Mouse (Mus musculus): ENCODE measurements around the gene Tmem132b.
A peak's percentile ranks its signal among the peaks of the same experiment; 100 is the strongest.
"Not testable (repeated sequence)": the region's sequence is repeated elsewhere in the genome, so short reads cannot be mapped to it uniquely, and the experiment has no call there.

Gene Tmem132b

DNA sequence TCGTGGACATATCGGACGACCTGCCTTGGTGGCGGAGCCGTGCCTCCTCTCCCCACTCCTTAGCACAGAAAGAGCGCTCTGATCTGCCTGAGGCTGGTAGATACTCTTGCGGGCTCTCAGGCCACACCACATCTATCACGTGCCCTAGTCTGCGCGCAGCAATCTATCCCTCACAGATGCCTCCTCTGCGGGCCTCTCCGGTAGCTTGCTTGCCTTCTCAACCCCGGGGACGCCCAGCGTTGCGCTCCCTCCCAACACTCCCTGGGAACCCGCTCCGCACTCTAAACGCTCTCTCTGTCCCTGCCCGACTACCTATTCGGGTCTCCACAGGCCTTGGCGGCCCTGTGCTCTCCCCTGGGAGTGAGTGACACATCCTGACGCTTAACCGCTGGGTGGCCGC is at the start of gene Tmem132b:
Gene Tmem132b, plus strand, starts transcription at position 141 of the 400 bp plus-strand sequence.
- peak; percentile 54 to 57 for DNase-seq (ENCODE audit: low spot score in 2 of 2)

DNA sequence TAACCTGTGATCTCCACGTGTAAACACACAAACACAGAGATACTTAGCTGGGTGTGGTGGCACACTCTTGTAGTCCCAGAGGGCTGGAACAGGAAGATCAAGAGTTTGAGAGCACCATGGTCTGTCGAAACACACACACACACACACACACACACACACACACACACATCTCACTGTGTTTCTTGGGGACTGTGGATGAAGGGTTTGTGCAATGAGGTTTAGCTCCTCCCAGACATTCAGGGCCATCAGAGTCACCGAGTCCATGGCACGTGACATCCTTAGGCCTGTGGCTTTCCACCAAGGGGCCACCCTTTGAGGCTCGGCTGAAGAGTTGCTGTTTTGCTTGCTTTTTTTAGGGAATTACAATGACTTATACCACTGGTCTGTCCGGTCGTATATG is 49.1 kb upstream of the Tmem132b start:
- DNase-seq (ENCODE audit: low spot score in 2 of 2), result no peak

DNA sequence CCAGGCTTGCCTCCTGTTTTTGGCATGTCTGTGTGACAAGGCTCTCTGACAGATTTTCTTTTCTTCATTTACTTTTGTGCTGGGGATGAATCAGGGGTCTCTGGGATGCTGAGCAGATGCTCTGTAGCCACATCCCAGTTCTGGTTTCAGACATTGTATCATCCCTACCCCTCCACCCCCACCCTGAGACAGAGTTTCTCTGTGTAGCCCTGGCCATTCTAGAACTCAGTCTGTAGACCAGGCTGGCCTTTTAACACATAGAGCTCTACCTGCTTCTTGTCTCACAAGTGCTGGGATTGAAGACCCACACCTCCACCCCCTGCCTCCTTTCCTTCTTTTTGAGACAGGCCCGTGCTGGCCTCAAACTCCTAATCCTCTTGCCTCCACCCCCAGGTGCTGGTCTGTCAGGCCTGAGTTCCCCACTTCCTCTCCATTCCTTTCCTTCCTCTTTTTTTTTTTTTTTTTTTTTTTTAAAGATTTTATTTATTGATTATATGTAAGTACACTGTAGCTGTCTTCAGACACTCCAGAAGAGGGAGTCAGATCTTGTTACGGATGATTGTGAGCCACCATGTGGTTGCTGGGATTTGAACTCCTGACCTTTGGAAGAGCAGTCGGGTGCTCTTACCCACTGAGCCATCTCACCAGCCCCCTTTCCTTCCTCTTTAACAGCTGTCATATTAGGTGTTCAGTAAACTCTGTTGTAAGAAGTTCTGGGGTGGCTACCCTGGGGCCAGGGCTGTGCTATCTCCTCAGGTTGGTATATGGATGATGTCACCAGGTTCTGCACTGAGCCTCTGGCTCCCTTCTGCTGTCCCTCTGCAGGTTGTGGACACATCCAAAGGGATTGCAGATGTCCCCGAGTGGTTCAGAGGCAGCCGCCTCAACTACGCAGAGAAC is 47.6 kb upstream of the Tmem132b start:
- no peak for DNase-seq (ENCODE audit: low spot score in 2 of 2)

DNA sequence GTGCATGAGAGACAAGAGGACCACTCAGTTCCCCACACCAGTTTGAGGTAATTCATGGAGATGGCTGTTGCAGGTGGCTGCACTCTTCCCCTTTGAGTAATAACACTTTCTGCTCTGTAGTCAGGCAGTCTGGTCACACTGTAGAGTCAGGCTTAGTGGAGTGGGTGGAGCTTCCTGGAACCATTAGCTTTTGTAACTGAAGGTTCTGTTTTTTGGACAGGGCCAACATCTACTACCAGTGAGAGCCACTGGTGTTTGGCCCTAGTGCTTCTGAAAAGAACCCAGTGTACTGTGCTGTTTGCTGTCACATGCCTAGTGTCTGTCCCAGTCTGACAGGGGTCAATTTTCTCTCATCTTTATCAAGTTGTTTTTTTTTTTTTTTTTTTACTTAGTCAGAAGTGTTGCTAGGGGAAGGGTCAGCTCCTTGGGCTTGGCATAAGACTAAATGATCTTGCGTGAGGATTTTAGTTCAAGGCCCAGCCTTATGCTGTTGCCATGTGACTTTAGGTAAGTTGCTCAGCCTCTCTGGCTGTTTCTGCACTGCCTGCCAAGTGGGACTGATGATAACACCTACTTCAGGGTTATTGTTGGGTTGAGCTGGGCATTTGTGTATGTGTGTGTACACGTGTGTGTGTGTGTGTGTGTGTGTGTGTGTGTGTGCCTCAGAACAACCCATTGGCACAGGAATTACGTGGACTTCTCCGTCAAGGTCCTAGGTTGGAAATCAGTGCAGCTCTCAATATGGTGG is 46.4 kb upstream of the Tmem132b start:
- no peak for DNase-seq (ENCODE audit: low spot score in 2 of 2)

DNA sequence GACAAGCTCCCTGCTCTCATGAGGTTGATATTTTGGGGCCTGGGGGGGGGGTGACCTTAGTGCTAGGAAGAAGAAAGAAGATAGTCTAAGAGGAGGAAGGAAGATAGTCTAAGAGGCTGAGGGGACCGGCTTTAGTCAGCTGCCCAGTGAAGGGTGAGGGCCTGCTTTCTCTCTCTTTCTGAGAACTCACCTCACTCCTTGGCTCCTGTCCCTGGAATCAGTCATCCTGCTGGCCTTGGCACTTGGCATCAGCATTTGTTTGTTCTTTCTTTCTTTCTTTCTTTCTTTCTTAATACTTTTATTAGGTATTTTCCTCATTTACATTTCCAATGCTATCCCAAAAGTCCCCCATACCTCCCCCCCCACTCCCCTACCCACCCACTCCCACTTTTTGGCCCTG is 45.5 kb upstream of the Tmem132b start:
- DNase-seq (ENCODE audit: low spot score in 2 of 2), result no peak

DNA sequence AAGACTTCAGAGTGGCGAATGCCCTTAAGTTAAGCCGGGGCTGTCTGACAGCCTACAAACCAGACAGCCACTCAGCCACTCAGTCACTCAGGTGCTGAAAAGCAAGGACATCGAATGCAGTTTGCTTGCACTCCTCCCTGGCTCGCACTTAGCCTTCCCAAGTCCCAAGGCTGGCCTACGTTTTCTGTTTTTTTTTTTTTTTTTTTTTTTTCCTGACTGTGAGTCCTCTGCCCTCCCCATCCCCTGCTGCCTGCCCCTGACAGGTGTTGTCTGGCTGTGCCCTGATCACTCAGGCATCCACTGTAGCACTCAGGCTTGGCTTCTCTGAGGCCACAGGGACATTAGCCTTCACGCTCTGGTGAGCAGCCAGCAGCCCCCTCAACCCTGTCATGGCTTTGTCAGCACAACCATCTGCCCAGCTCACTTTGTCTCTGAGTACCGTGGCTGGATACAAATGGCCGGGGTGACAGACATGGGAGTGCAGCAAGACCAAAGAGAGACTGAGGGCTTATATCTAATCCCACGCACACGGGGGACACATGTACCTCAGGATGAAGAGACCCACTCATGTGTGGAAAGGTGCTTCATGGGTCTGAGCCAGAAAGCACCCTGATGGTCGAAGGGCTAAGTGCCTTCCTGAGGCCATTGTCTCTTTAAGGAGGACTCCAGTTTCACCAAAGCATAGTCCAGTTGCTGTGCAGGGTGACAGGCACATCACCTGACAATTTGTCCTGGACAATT is 44.0 kb upstream of the Tmem132b start:
- no peak for DNase-seq (ENCODE audit: low spot score in 2 of 2)

DNA sequence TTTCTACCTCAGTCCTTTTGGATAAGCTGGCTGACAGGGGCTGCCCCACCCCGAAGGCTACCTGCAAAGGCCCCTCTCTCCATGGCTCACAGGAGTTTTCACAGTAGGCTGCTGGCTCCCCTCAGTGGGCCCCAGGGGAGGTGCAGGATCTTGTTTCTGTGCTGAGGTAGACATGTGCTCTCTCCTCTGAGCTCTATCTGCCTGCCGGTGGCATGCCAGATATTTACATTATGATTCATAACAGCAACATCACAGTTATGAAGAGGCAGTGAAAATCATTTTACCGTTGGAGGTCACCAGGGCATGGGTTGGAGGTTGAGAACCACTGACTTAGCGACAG is 43.5 kb upstream of the Tmem132b start:
- no peak for DNase-seq (ENCODE audit: low spot score in 2 of 2)

DNA sequence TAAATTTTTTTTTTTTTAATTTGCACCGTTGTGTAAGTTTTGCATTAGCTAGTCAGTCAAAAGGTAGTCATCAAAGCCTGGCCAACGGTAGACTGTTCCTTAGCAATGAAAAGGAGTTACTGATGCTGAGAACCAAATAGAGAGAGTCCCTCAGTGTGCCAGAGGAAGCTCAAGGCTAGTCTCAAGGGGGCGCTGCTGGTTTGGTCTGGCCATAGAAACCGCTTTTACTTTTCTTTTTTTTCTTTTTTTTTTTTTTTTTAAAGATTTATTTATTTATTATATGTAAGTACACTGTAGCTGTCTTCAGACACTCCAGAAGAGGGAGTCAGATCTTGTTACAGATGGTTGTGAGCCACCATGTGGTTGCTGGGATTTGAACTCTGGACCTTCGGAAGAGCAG is 42.6 kb upstream of the Tmem132b start:
- DNase-seq (ENCODE audit: low spot score in 2 of 2), result not testable (repeated sequence)

DNA sequence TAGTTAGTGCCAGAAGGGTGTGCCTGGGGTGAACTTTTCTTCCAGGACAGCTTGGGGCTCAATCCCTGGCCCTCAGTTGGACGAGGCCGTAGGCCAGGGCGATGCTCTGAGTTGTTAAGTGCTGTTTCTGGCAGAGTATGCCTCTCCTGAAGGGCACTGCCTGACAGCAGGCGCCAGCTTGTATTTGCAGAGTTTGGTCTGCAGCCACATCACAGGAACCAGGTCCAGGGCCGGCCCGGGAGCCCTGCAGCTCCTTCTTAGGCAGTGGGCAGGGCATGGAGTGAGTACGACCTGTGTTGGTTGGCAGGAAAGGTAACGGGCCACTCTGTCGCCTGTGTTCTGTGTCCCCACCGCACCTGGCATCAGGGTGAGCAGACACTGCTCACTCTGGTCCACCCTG is 40.5 kb upstream of the Tmem132b start:
- DNase-seq (ENCODE audit: low spot score in 2 of 2), result no peak

DNA sequence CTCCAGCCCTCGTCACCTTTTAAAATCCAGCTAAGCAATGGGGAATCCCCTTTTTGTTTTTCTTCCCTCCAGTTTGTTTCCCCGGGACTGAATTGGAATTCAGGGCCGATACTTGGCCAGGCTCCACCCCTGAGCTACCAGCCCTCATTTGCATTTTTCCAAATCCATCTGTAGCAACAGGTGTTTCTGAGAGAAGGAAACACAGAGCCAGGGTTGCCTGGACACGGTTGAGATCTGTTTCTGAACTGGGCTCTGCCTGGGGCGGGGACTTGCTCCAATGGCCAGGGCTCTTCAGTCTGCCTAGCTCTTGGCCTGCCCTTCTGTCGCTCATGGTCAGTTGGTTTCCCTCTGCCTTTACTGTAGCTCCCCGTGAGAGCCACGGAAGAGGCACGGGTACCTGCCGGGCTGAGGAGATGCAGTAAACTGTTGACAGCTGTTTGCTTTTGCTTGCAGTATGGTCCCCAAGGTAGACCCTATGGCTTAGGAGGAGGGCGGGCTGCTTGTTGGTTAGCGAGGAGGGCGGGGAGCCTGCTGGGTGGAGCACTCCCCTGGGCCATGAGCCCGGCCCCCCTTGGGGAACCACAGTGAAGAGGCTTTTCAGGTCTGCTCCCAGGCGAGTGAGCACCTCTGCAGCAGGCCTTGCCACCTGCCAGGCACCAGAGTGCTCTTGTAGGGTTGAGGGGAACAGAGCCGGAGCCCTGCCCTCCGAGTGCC is 39.0 kb upstream of the Tmem132b start:
- DNase-seq (ENCODE audit: low spot score in 2 of 2), result no peak

DNA sequence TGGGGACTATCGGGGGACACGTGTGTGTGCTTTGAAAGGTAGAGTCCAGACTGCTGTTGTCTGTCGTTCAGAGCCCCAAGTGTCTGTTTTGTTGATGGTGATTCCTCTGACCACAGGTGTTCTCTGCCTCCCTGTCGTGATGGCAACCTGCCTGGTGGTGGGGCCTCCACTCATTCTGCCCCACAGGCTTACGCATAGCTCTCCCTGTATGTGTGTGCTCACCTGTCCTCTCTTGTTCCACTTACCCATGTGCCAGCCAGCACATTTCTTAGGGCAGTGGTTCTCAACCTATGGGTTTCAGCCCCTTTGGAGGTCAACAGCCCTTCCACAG is 38.5 kb upstream of the Tmem132b start:
- no peak for DNase-seq (ENCODE audit: low spot score in 2 of 2)

DNA sequence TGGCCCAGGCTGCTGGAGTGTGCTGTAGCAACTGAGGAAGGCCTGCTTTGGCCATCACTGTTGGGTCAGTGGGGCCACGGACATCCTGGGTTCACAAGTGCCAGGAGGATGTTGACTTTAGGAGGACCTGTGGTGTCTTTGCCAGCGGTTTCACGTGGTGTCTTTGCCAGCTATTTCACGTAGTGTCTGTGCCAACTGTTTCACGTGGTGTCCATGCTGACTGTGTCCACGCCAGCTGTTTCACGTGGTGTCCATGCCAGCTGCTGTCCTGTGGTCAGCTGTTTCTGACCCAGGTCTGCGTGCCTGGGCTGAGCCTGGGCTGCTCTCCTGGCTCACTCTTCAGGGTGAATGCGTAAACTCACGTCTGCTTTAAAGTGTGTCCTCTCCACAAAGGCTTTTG is 35.9 kb upstream of the Tmem132b start:
- DNase-seq (ENCODE audit: low spot score in 2 of 2), result no peak

DNA sequence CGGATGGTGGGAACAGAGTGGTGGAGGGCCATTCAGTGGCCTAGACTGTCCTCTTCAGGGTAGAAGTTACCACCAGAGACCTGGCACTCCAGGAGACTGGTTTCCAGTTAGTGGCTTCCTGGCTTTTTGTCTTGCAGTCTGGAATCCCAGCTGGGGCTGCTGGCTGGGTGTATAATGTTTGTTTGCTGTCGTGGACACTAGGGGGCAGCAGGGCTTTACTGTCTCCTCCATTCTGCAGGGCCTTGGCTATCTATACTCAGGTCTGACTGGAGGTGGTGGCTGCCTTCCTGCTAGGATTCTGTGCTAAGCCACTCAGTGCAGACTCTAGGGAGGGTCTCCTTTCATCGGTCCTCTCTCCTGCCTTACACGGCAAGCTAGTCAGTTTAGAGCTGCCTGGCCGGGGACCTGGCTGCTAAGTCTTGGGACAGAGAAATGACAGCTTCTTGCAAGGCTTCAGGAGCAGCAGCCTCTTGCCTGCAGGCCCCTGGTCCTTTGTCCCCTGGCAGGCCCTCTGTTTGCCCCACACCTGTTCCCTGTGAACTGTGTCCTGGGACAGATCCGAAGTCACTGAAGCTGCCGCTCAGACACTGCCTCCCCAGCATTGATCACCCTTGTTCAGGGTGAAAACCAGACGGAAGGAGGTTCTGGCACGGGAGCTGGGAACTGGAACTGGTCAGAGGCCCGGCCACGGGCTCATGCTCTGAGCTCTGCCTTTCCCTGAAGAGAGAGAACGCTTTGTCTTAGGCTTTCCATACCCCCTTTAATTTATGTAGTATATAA is 33.6 kb upstream of the Tmem132b start:
- peak; percentile 73 to 75 for DNase-seq (ENCODE audit: low spot score in 2 of 2)

DNA sequence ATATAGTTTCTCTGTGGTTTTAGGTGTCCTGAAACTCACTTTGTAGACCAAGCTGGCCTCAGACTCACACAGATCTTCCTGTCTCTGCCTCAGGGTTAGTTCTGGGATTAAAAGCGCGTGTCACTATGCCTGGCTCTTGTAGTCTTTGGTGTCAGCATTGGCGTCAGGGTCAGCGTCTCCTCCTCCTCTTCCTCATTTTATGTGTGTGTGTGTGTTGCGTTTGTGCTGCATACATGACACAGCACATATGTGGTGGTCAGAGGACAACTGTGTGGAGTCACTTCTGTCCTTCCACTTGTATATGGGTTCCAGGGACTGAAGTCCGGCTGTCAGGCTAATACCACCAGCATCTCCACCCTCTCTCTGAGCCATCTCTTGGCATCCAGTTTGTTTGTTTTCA is 30.1 kb upstream of the Tmem132b start:
- DNase-seq (ENCODE audit: low spot score in 2 of 2), result no peak

DNA sequence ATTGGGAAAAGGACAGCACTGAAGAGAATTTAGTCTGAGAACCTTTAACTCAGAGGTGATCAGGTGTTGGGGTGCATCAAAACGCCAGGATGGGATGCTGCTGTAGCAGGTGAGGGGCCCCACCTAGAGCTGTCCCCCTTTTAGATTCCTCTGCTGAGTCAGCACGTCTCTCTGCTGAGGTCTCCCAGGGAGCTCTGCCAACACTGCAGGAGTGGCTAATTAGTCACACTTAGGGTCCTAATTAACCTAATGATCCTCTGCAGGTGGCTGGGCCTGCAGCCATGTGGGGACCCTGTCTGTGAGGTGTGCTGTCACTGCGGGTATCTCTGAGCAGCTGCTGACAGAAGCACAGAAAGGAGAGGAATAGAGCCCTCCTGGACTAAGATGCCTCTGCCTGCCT is 29.4 kb upstream of the Tmem132b start:
- DNase-seq (ENCODE audit: low spot score in 2 of 2), result no peak

DNA sequence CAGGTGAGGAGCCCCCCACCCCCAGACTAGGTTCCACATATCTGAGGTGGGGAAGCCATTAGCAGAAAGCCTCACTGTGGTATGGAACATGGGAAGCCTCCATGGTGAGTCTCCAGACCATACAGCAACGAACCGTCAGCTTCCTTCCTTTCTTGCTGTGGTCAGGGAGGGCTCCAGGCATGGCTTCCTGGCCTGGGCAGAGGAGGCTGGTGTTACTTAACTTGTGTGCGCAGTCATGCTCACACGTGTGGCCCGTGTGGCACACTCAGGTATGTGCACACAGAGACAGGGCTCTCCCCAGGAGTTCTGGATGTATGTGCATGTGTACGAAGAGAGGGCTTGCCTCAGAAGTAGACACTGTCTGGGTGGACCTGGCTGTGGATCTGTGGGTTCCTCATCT is 27.9 kb upstream of the Tmem132b start:
- no peak for DNase-seq (ENCODE audit: low spot score in 2 of 2)

DNA sequence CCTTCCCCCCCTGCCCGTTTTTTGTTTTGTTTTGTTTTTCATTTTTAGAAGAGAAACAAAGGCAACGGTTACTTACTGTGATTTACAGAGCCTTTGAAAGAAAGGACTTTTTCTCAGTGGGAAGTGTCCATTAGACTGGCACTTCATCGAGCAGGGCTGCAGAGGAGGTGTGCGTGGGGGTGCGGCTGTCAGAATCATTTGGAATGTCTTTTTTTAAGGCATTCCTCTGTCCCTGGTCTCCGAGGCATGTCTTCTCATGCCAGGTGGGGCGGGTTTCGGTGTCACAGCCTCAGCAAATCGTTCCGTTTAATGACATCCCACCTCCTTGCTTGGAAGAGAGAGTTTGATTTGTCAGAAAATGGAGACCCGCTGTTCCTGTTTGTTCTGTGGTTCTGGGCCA is 26.9 kb upstream of the Tmem132b start:
- DNase-seq (ENCODE audit: low spot score in 2 of 2), result no peak

DNA sequence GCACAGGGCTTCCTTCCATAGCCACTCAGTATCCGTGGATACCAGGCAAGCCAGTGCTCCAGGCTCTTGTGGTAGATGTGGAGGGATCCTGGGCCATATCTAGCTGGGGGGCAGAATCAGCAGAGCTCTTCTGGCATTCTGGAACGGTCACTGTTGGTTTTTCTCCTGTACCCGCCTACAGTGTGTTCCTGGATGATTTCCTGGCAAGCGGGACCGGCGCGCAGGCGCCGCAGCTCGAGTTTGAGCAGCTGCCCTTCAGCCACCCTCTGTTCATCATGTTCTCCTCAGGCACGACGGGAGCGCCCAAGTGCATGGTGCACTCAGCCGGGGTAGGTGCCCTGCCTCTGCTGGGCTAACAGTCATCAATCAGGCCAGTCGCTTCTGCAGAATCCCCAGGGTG is 25.6 kb upstream of the Tmem132b start:
- DNase-seq (ENCODE audit: low spot score in 2 of 2), result peak in 1 of 2 experiments; percentile 64

DNA sequence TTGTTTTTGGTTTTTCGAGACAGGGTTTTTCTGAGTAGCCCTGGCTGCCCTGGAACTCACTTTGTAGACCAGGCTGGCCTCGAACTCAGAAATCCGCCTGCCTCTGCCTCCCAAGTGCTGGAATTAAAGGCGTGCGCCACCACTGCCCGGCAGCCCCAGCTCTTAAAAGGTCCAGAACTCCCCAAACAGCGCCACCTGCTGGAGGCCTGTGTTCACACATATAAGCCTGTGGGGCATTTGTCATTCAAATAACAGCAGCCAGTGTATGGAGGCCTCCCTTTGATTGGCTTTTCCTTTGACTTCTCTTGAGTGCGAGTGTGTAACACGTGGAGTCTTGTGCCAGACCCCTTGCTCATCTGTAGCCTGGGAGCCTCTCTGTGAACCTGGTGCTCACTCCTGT is 24.0 kb upstream of the Tmem132b start:
- no peak for DNase-seq (ENCODE audit: low spot score in 2 of 2)

DNA sequence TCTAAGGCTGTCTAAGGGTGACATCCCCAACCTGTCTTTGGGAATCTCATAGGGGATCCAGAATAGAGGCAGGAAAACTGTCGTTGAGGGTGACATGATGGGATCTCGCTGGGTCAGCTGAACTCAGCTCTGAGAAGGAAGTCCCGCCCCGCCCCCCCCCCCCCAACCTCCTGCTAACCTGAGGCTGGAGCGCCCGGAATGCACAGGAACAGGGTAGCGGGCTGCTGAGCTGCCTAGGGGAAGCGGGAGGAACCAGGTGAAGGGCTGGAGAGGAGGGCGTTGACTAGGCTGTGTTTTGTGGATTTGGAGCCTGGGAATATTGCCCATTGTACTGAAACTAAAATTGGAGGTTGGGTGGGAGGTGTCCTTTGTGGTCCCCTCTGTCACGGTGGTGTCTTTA is 23.6 kb upstream of the Tmem132b start:
- DNase-seq (ENCODE audit: low spot score in 2 of 2), result no peak

DNA sequence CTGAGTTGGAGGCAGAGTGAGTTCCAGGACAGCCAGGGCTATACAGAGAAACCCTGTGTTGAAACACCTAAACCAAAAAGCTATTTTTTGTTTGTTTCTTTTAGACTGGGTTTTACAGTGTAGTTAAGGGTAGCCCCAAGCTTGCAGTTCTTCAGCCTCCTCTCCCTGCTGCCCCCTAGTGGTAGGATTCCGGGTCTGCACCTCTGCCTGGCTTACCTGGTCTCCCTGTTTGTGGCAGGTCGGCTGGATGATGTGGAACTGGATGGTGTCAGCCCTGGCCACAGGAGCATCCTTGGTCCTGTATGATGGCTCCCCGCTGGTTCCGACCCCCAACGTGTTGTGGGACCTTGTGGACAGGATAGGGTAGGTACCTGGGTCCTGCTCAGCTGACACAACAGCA is 22.0 kb upstream of the Tmem132b start:
- no peak for DNase-seq (ENCODE audit: low spot score in 2 of 2)

All from right cerebral cortex, postnatal 36 days (tissue).